Comparison of ENCODE assay signal across 7 mouse cellular contexts in the genomic region with DNA sequence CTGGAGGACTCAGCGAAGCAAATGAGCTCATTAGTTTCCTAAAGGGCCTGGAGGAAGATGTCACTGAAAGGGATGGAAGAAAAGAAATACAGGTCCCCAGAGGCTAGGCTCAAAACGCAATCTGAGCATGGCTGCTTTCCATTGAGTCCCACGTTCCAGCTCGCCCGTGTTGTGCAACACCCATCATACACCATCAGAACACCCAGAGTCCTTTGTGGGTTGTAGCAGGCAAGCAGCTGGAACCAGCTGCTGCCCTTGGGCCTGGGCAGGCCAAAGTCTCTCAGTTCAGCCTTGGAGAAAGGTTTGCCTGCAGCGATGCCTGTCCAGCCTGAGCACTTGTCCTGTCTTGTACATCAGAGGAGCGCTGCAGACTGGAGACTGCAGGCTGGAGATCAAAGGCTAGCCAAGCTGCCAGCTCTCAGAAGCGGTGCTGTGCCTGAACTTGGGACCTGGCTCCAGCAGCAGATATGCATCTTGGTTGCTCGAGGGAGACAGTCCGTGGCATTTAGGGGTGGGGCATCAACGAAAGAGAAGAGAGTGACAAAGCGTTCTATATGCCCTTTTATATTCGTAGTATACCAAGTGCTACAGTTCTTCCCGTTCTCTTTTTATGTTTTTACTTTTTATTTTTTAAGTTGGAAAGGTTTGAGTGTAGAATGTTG. TPM values are rescaled to one million over a fixed set of nuclear protein-coding genes. Genes with fewer than 3 reads are reported as not detected.
DNase-seq lines count a peak whose midpoint lies in the region; ATAC-seq and TF ChIP-seq lines count a peak whose summit lies in the region.

No protein-coding gene starts in this region.

- no peaks in the 10 kb centered on the region for H3K27me3 ChIP-seq in kidney, embryonic 14.5 days (ENCODE audit: control insufficient read depth, insufficient read depth, low read length)

- H3K36me3 ChIP-seq in kidney, embryonic 14.5 days (ENCODE audit: control insufficient read depth, insufficient read depth, low read length): peaks cover 5% of the 10 kb centered on the region; the same call in 1 of the 2 replicates

- ATAC-seq in kidney, embryonic 14.5 days (ENCODE audit: low FRiP score, low TSS enrichment): 0 out of 2 replicates have a peak, but pooled peaks have one; percentile 60

- H3K27ac ChIP-seq in gastrocnemius, adult 2 months: peak overlapping the region; percentile 61; the same call in 1 of the 2 replicates
- H3K27ac ChIP-seq in kidney, embryonic 14.5 days (ENCODE audit: low read depth, low read length): no peak overlapping the region

- H3K9ac ChIP-seq in kidney, embryonic 14.5 days (ENCODE audit: low read depth, low read length): no peak overlapping the region

- 0 out of 2 replicates have a peak overlapping the region, but pooled peaks have one; percentile 3 for H3K4me3 ChIP-seq in gastrocnemius, adult 2 months
- H3K4me3 ChIP-seq in kidney, embryonic 14.5 days (ENCODE audit: low read length): no peak overlapping the region

- H3K4me2 ChIP-seq in kidney, embryonic 14.5 days (replicated peaks; ENCODE audit: low read depth, low read length): no peak overlapping the region

- DNase-seq in adrenal gland, postnatal 36 days: peak; percentile 15 to 38
- DNase-seq in gastrocnemius, adult 2 months: peak; percentile 73
- DNase-seq in mesoderm, embryonic 11.5 days (ENCODE audit: low read depth, low spot score): peak; percentile 12
- no peak for DNase-seq in cerebellum, adult 11-12 months
- no peak for DNase-seq in cerebellum, adult 18-20 months
- DNase-seq in layer of hippocampus, postnatal 10 days (ENCODE audit: low spot score in 2 of 2): no peak

- no peaks in the 10 kb centered on the region for H3K9me3 ChIP-seq in kidney, embryonic 14.5 days (ENCODE audit: control insufficient read depth, low read length)

- TF ChIP-seq CTCF in gastrocnemius, adult 2 months (IDR thresholded peaks at IDR 0.05): no peak

- H3K4me1 ChIP-seq in kidney, embryonic 14.5 days (ENCODE audit: control insufficient read depth, insufficient read depth, low read length): no peaks in the 10 kb centered on the region

- intact Hi-C loops in gastrocnemius, adult 2 months (cut with DNase I): no loop called here

- 63% methylated on average over 14 of the region's 14 CpGs for WGBS in kidney, embryonic 14.5 days

RNA-seq across cellular contexts. Expression of a gene that starts 15.5 kb away (rescaled TPM):
- 10 to 100 TPM; 23.4 to 32.6 TPM for total RNA-seq in adrenal gland, postnatal 36 days (2021)
- 1 to 10 TPM; 8.6 to 9.7 TPM for total RNA-seq in gastrocnemius, adult 2 months (2021)
- polyA plus RNA-seq in kidney, embryonic 14.5 days (2014; fragmentation: Nextera tagmentation; extraction: Ambion mirVana): 53.2 and 69.4 TPM in 2 replicates
- total RNA-seq in layer of hippocampus, postnatal 10 days (2021): 10 to 100 TPM; 42.6 to 52.7 TPM

Comparison
In these comparisons a context has a peak if more than half of its experiments do, and no peak if none do; other contexts are left out.
1. DNase-seq: peak in adrenal gland, postnatal 36 days (2 of 2), gastrocnemius, adult 2 months (single experiment) and mesoderm, embryonic 11.5 days (single experiment); none in cerebellum, adult 11-12 months (single experiment), cerebellum, adult 18-20 months (0 of 2) and layer of hippocampus, postnatal 10 days (0 of 2).